Mouse (Mus musculus): Measurements from ENCODE around the gene Snx33.
"Not testable (repeated sequence)": the region's sequence is repeated elsewhere in the genome, so short reads cannot be mapped to it uniquely, and the experiment has no call there.

Gene Snx33

DNA sequence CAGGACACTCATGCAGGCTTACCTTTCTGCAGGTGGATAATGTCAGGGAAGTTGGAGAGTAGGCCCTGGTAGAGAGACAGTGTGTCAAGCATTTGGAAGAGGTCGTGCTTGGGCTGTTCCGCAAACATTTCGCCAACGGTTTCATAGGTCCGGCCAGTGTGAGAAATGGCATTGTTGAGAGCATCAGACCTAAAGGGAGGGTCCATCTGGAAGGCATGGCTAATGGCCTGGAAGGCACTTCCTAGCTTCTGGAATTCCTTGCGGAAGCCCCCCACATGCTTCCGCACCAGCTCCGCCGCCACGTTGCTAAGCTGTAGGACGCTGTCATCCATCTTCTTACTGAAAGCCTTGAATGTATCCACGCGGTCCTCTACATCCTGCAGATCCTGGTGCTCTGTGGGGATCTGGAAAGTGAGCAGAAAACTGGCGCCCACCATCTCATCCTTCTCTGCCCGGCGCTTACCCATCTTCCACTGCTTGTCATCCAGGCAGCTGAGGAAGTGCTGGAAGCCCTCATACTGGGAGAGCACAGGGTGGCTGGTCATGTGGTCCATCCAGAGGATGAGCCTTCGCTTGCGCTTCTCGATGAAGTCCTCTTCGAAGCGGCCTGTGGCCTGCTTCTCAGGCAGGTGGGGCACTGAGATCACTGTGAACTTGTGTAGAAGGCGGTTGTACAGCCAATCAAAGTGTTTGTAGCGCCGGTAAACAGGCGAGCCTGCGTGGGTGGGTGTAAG, 2.7 kb downstream of the Snx33 start:
- no peak for DNase-seq (ENCODE audit: extremely low spot score)

- DNase-seq (ENCODE audit: extremely low spot score), result peak; percentile 48
Observed at GRCm38 (mm10) chr9:56924651-56925027, 3.5 kb downstream of the Snx33 start.

- no peak for DNase-seq (ENCODE audit: extremely low spot score)
Observed at GRCm38 (mm10) chr9:56923841-56924650, 4.1 kb downstream of the Snx33 start.

- DNase-seq (ENCODE audit: extremely low spot score), result no peak
Observed at GRCm38 (mm10) chr9:56922746-56923145, 5.4 kb downstream of the Snx33 start.

DNA sequence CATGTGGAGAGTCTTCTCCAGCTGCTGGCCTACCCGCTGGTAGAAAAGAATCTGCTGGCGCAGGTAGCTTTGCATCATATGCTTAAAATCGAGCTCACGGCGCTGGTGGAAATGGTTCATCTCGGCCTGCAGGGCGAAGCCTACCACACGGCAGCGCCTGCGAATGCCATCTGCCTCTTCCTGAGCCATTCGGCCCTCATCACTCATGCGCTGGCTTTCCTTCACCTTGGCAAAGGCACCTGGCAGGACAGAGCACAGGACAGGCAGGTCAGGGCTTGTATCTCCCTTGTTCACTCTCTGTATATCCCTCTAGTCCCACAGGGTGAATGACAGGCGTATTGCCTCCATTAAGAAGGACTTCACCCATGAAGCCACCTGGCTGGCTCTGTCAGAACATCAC, 9.7 kb downstream of the Snx33 start:
- DNase-seq (ENCODE audit: extremely low spot score), result no peak

GRCm38 (mm10) chr9:56917131-56917530, 11.0 kb downstream of the Snx33 start:
- DNase-seq (ENCODE audit: extremely low spot score), result no peak

DNA sequence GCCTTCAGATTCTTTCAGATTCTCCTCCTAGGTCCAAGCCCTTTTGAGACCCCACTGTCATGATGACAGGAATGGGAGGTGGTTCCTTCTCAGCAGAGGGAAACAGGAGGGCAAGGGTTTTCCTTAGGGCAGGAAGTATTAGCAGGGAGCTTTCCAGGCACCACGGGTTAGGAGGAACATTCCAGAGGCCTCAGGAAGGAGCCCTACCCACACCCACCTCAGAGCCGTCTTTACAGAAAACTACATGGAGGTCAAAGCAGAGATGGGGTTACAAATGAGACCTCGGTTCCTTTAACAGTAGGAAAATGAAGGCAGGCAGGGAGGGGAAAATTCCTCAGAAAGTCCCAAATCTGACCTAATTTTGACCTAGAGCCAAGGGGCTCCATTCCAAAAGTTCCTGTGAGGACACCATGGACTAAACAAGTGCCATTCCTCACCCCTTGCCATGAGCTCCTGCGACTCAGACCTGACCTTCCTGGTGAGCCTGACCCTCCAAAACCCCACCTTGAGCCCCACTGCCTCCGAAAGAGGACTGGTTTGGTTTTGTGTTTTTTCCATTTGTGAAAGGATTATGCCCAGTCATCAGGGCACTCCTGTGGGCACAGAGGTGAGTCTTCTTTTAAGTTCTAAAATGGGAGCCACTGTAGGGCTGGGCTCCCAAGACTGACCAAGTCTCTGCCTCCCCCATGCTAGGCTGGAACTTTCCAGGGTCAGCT, 12.3 kb downstream of the Snx33 start:
- DNase-seq (ENCODE audit: extremely low spot score), result no peak

DNA sequence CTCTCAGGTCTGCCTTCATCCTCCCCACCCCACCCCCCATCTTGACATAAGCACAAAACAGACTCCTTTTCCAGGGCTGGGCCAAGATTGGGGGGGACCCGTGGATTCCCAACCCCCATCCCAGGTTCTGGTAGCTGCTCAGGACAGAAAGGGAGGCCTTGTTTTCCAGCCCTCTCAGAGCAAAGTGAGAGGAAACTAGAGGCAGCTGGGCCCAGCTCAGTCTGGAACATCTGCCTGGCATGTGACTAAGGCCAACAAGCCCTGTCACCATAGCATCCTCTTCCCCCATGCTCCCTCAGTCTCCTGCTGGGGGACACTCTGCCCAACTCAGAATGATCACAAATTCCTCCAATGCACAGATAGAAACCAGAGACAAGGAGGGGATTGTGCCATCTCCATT, 13.1 kb downstream of the Snx33 start:
- DNase-seq (ENCODE audit: extremely low spot score), result no peak

- DNase-seq (ENCODE audit: extremely low spot score), result no peak
Observed at GRCm38 (mm10) chr9:56913991-56914390, 14.2 kb downstream of the Snx33 start.

DNA sequence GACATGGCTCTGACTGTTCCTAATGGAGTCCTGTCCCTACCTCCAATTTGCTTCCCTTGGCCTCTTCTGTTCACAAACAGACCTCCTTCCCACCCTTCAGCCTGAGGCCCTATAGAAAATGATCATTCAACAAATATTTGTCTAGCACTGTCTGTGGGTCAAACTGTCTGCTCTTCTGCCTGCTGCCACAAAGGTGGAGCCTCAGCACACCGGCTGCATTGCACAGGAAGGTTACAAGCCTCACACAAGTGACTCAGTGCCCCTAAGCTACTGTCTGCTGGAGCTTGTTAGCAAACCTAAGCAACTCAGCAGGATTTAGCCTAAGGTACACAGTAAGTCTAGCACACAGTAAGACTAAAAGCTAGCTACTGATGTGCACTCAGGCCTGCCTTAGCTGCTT, 17.2 kb downstream of the Snx33 start:
- DNase-seq (ENCODE audit: extremely low spot score), result no peak

- not testable (repeated sequence) for DNase-seq (ENCODE audit: extremely low spot score)
Observed at GRCm38 (mm10) chr9:56909991-56910390, 18.2 kb downstream of the Snx33 start.

GRCm38 (mm10) chr9:56907549-56907948, 20.6 kb downstream of the Snx33 start:
- no peak for DNase-seq (ENCODE audit: extremely low spot score)

DNA sequence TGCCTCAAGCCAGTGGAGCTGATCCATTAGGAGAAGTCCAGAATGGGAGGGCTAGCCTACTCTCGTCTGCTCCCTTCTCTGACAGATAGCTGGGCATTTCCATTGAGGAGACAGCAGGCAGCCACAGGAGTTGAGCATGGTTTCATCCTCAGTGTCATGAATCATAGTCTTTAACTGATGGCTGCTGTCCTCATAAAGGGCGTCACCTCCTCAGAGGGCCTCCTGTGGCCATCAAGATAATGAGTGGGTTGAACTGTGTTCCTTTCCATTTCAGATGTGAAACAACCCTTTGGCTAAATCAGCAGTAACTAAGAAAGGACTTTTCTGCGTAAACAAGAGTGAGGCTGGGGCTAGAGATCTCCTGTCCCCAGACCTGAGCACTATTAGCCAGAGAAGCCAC, 24.5 kb downstream of the Snx33 start:
- DNase-seq (ENCODE audit: extremely low spot score), result no peak

GRCm38 (mm10) chr9:56901187-56901586, 27.0 kb downstream of the Snx33 start:
- no peak for DNase-seq (ENCODE audit: extremely low spot score)

- DNase-seq (ENCODE audit: extremely low spot score), result no peak
Observed at GRCm38 (mm10) chr9:56900571-56900970, 27.6 kb downstream of the Snx33 start.

- no peak for DNase-seq (ENCODE audit: extremely low spot score)
Observed at GRCm38 (mm10) chr9:56900060-56900459, 28.1 kb downstream of the Snx33 start.

- DNase-seq (ENCODE audit: extremely low spot score), result no peak
Observed at GRCm38 (mm10) chr9:56899409-56899808, 28.8 kb downstream of the Snx33 start.

DNA sequence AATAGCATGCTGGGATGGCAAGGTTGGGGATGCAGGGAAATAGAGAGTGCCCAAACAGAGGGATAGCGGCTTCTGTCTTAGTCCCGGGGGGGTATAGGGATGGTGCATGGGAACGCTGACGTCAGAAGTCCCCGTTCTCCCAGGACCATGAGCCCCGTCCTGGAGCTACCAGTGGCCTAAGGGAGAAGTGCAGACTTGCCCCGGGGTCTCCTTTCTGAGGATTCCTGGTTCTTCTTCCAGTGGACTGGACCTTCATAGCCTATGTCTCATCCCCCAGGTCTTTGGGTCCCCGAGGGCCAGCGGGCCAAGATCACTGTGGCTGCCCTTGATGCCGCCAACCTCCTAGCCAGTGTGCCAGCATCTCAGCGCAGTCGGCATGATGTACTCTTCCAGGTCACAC, 31.4 kb downstream of the Snx33 start:
- no peak for DNase-seq (ENCODE audit: extremely low spot score)

DNA sequence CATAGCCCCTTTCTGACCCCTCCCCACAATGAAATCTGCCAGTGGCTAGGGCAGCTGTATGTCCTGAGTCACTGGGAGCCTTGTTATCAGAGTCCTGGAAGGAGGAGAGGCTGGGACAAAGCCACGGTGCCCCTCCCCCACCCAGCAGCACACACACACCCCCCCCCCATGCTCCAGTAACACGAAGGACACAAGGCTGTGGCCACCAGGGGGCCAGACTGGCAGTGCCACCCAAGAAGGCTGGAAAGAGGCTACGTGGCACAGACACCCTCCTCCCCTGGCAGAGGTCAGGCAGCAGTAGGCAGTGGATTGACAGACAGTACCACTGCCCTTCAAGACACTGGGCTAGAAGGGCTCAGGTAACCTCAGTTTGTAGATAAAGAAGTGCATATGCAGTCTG, 34.2 kb downstream of the Snx33 start:
- DNase-seq (ENCODE audit: extremely low spot score), result no peak

- no peak for DNase-seq (ENCODE audit: extremely low spot score)
Observed at GRCm38 (mm10) chr9:56893313-56893712, 34.9 kb downstream of the Snx33 start.

GRCm38 (mm10) chr9:56892111-56892510, 36.1 kb downstream of the Snx33 start:
- DNase-seq (ENCODE audit: extremely low spot score), result no peak

GRCm38 (mm10) chr9:56891517-56892011, 36.6 kb downstream of the Snx33 start:
- DNase-seq (ENCODE audit: extremely low spot score), result peak; percentile 82
